18 mouse cellular contexts compared by ENCODE assay signal in genomic region chr17:6755176-6755575, GRCm38 (mm10). TPM values are rescaled to one million over a fixed set of nuclear protein-coding genes. Genes with fewer than 3 reads are reported as not detected.
DNase-seq lines count a peak whose midpoint lies in the region; ATAC-seq and TF ChIP-seq lines count a peak whose summit lies in the region.
"Had no signal": no experiment of that assay in that cellular context is flagged by ENCODE, and none has a peak within 500 bp of the region (broad histone marks: within the 10 kb centered on the region; RNA-seq: fewer than 3 reads in every experiment).

No protein-coding gene starts in this region.

- H3K4me3 ChIP-seq in E14TG2a.4 (replicated peaks; ENCODE audit: low read length), result 0 out of 2 replicates have a peak overlapping the region, but pooled peaks have one; percentile 5
- H3K4me3 ChIP-seq in kidney, postnatal 0 days (replicated peaks; ENCODE audit: low read depth, low read length), result no peak overlapping the region
- no peak overlapping the region for H3K4me3 ChIP-seq in forebrain, postnatal 0 days (ENCODE audit: low read depth, low read length)
- no peak overlapping the region for H3K4me3 ChIP-seq in liver, embryonic 12.5 days
- H3K4me3 ChIP-seq: embryonic facial prominence, embryonic 12.5 days; erythroblast, embryonic 14.5 days; hindbrain, embryonic 10.5 days; liver, embryonic 15.5 days had no signal

- WGBS in kidney, postnatal 0 days, result 50% methylated on average over 9 of the region's 9 CpGs
- WGBS in forebrain, postnatal 0 days, result 89% methylated on average over 9 of the region's 9 CpGs
- 82% methylated on average over 9 of the region's 9 CpGs for WGBS in liver, embryonic 12.5 days (ENCODE audit: insufficient replicate concordance)

- H3K36me3 ChIP-seq in E14TG2a.4 (ENCODE audit: insufficient read depth, low read length), result peaks cover 96% of the 10 kb centered on the region
- H3K36me3 ChIP-seq in kidney, postnatal 0 days (ENCODE audit: insufficient read depth, low read length), result peaks cover 53% of the 10 kb centered on the region
- H3K36me3 ChIP-seq in forebrain, postnatal 0 days (ENCODE audit: insufficient read depth), result no peaks in the 10 kb centered on the region
- peaks cover 94% of the 10 kb centered on the region for H3K36me3 ChIP-seq in liver, embryonic 12.5 days

- DNase-seq in kidney, adult 11 months, result peak; percentile 72
- no peak for DNase-seq in kidney, postnatal 4 days
- DNase-seq in Patski (ENCODE audit: low read depth, low spot score), result no peak
- no peak for DNase-seq in kidney, postnatal 0 days (ENCODE audit: low spot score)
- DNase-seq in forebrain, postnatal 0 days, result no peak
- DNase-seq: cerebellum, adult 9-10 months; gastrocnemius, postnatal 25 days; lung, postnatal 10 days; right cerebral cortex, postnatal 14 days; thymus, adult 2 months had no signal

- H3K9me3 ChIP-seq in E14TG2a.4 (ENCODE audit: low read length), result peaks cover 97% of the 10 kb centered on the region
- no peaks in the 10 kb centered on the region for H3K9me3 ChIP-seq in kidney, postnatal 0 days (replicated peaks; ENCODE audit: low read length)
- H3K9me3 ChIP-seq in forebrain, postnatal 0 days (ENCODE audit: low read length), result no peaks in the 10 kb centered on the region
- H3K9me3 ChIP-seq in liver, embryonic 12.5 days (replicated peaks), result no peaks in the 10 kb centered on the region
- H3K9me3 ChIP-seq: embryonic facial prominence, embryonic 12.5 days; hindbrain, embryonic 10.5 days; liver, embryonic 15.5 days had no signal

- TF ChIP-seq CTCF in E14TG2a.4 (conservative IDR thresholded peaks at IDR 0.05; ENCODE audit: low read length) (no peak), Patski (IDR thresholded peaks at IDR 0.05) (no peak)
- no peak for TF ChIP-seq CTCF in kidney, postnatal 0 days (IDR thresholded peaks at IDR 0.05; ENCODE audit: low read depth)
- no peak for TF ChIP-seq CTCF in forebrain, postnatal 0 days (IDR thresholded peaks at IDR 0.05; ENCODE audit: low read depth)

- in situ Hi-C loops in Patski (cut with MboI; ENCODE audit: low pct_unique_long_range_greater_than_20kb), result no loop called here

- peak overlapping the region; percentile 76 for H3K27ac ChIP-seq in kidney, postnatal 0 days
- H3K27ac ChIP-seq in forebrain, postnatal 0 days (ENCODE audit: low read depth, low read length), result no peak overlapping the region
- no peak overlapping the region for H3K27ac ChIP-seq in liver, embryonic 12.5 days
- H3K27ac ChIP-seq: embryonic facial prominence, embryonic 12.5 days; hindbrain, embryonic 10.5 days; hindbrain, postnatal 0 days; liver, embryonic 15.5 days had no signal

- POLR2A ChIA-PET in Patski (lab: Charles Lee), result no interaction called here

- peaks cover 35% of the 10 kb centered on the region for H3K4me1 ChIP-seq in E14TG2a.4 (replicated peaks; ENCODE audit: low read depth, low read length)
- 0 out of 2 replicates have a peak, but pooled peaks cover 3% of the 10 kb centered on the region for H3K4me1 ChIP-seq in kidney, postnatal 0 days (replicated peaks; ENCODE audit: insufficient read depth, low read length)
- H3K4me1 ChIP-seq in forebrain, postnatal 0 days (ENCODE audit: insufficient read depth), result no peaks in the 10 kb centered on the region
- no peaks in the 10 kb centered on the region for H3K4me1 ChIP-seq in liver, embryonic 12.5 days
- H3K4me1 ChIP-seq: liver, embryonic 15.5 days had no signal

- no peak overlapping the region for H3K9ac ChIP-seq in kidney, postnatal 0 days (ENCODE audit: low read depth, low read length)
- no peak overlapping the region for H3K9ac ChIP-seq in forebrain, postnatal 0 days
- H3K9ac ChIP-seq in liver, embryonic 12.5 days, result no peak overlapping the region
- H3K9ac ChIP-seq: embryonic facial prominence, embryonic 12.5 days; liver, embryonic 15.5 days had no signal

- H3K27me3 ChIP-seq in E14TG2a.4 (ENCODE audit: insufficient read depth, low read length) (no peaks in the 10 kb centered on the region), Patski (no peaks in the 10 kb centered on the region)
- H3K27me3 ChIP-seq in kidney, postnatal 0 days (ENCODE audit: insufficient read depth, low read length), result no peaks in the 10 kb centered on the region
- no peaks in the 10 kb centered on the region for H3K27me3 ChIP-seq in forebrain, postnatal 0 days (ENCODE audit: insufficient read depth, low read length)
- no peaks in the 10 kb centered on the region for H3K27me3 ChIP-seq in liver, embryonic 12.5 days (replicated peaks)
- H3K27me3 ChIP-seq: liver, embryonic 15.5 days had no signal

- CTCF ChIA-PET in Patski (lab: Charles Lee), result no interaction called here

- peak; percentile 19 for ATAC-seq in Patski
- no peak for ATAC-seq in kidney, postnatal 0 days (replicated peaks; ENCODE audit: low FRiP score, low read depth)
- no peak for ATAC-seq in forebrain, postnatal 0 days
- ATAC-seq in liver, embryonic 12.5 days, result no peak
- ATAC-seq: forebrain, embryonic 14.5 days; hindbrain, postnatal 0 days had no signal

- H3K4me2 ChIP-seq in kidney, postnatal 0 days (ENCODE audit: low read length), result no peak overlapping the region
- H3K4me2 ChIP-seq in forebrain, postnatal 0 days (ENCODE audit: low read depth), result no peak overlapping the region
- H3K4me2 ChIP-seq in liver, embryonic 12.5 days, result no peak overlapping the region
- H3K4me2 ChIP-seq: embryonic facial prominence, embryonic 12.5 days; liver, embryonic 15.5 days had no signal

RNA-seq across cellular contexts. Expression of gene Ezr, which starts 27.4 kb away (rescaled TPM):
- polyA plus RNA-seq in Patski (2021), result 344 TPM
- polyA plus RNA-seq in kidney, postnatal 0 days (2015; fragmentation: Nextera tagmentation; extraction: Ambion mirVana), result 281 and 313 TPM in 2 replicates
- 37.8 and 45.4 TPM in 2 replicates for total RNA-seq in forebrain, postnatal 0 days (2014; rRNA removed)
- polyA plus RNA-seq in forebrain, postnatal 0 days (2015; fragmentation: Nextera tagmentation; extraction: Ambion mirVana), result 51.6 and 60.2 TPM in 2 replicates
- 67.9 and 72.4 TPM in 2 replicates for polyA plus RNA-seq in liver, embryonic 12.5 days (2016; fragmentation: Nextera tagmentation; extraction: Ambion mirVana)
